Mouse (Mus musculus) v-Abl transformed pro-B cells (cell line): Measurements from ENCODE around the gene Mad2l1.

Source experiments
- in situ Hi-C, 2 experiments: fragments of 400-800 bp; cut with MboI; formaldehyde crosslinking; loops; one replicate each; pipeline ENCODE4 v1.15.1; 2025; ENCODE audit not compliant: unreplicated experiment in 2 of 2

The Mad2l1 gene

GRCm38 (mm10) chr6:66535028-66535862, at the start of gene Mad2l1:
TSS of gene Mad2l1 (plus strand) at chr6:66535390.
- in situ Hi-C loops: loop anchor here (5.0 to 25.0 kb wide), 6 partner anchors 430 to 1490 kb away; partner anchors contain the start of gene Smarcad1 (in 1 of the 2)

GRCm38 (mm10) chr6:66493685-66494084, 41.5 kb upstream of the Mad2l1 start:
- in situ Hi-C loops: no loop called here

GRCm38 (mm10) chr6:66516368-66516767, 18.8 kb upstream of the Mad2l1 start:
- in situ Hi-C loops: loop anchor here in 1 of 2 experiments (25.0 kb wide), 1 partner anchor 654 kb away; no protein-coding TSS in a partner anchor

- in situ Hi-C loops: loop anchor here (5.0 to 25.0 kb wide), 4 partner anchors 634 to 1544 kb away; no protein-coding TSS in a partner anchor
These were observed 6.8 kb upstream of the Mad2l1 start for GRCm38 (mm10) chr6:66528386-66528785.

- in situ Hi-C loops: loop anchor here (5.0 to 25.0 kb wide), 6 partner anchors 432 to 1488 kb away; partner anchors contain the start of gene Smarcad1 (in 1 of the 2)
These were observed 1.9 kb upstream of the Mad2l1 start for GRCm38 (mm10) chr6:66533241-66533640.

GRCm38 (mm10) chr6:66534366-66534941, 736 bp upstream of the Mad2l1 start:
- in situ Hi-C loops: loop anchor here (5.0 to 25.0 kb wide), 6 partner anchors 430 to 1490 kb away; partner anchors contain the start of gene Smarcad1 (in 1 of the 2)

GRCm38 (mm10) chr6:66535966-66536365, 776 bp downstream of the Mad2l1 start:
- in situ Hi-C loops: loop anchor here (5.0 to 25.0 kb wide), 6 partner anchors 429 to 1491 kb away; partner anchors contain the start of gene Smarcad1 (in 1 of the 2)

GRCm38 (mm10) chr6:66559996-66560395, 24.8 kb downstream of the Mad2l1 start, which contains the start of gene Vmn1r32:
TSS of gene Vmn1r32 (minus strand) at chr6:66560096.
- in situ Hi-C loops: no loop called here

GRCm38 (mm10) chr6:66595804-66596203, 60.6 kb downstream of the Mad2l1 start:
- in situ Hi-C loops: no loop called here
